Mouse (Mus musculus): ENCODE measurements at regions not wholly inside any gene's neighbourhood (a gene's known extent, or its start where the extent isn't known, plus 50 kb on each side); places are given as distances from the start of the nearest gene placed in this dataset.

GRCm38 (mm10) chr3:42327708-42328107 lies 585.3 kb downstream of the D3Ertd751e start:
- TF ChIP-seq USF1 (IDR thresholded peaks at IDR 0.05; ENCODE audit: low read depth) = no peak
- TF ChIP-seq CEBPB (IDR thresholded peaks at IDR 0.05; ENCODE audit: low read depth) = no peak
